Mouse (Mus musculus) cerebellum, postnatal 36 days (tissue): ENCODE results near the gene Ttll1.
"Not testable (repeated sequence)": the region's sequence is repeated elsewhere in the genome, so short reads cannot be mapped to it uniquely, and the experiment has no call there.

Source experiments
- DNase-seq, 2 experiments: peaks; one replicate each; pipeline ENCODE4 v3.0.0; 2021 to 2022; ENCODE audit warnings: mixed read lengths in 2 of 2

The Ttll1 gene

GRCm38 (mm10) chr15:83481236-83481780, 29.4 kb downstream of the Ttll1 start:
- no peak for DNase-seq

- no peak for DNase-seq
Measured at GRCm38 (mm10) chr15:83479818-83480217, 30.9 kb downstream of the Ttll1 start.

DNA sequence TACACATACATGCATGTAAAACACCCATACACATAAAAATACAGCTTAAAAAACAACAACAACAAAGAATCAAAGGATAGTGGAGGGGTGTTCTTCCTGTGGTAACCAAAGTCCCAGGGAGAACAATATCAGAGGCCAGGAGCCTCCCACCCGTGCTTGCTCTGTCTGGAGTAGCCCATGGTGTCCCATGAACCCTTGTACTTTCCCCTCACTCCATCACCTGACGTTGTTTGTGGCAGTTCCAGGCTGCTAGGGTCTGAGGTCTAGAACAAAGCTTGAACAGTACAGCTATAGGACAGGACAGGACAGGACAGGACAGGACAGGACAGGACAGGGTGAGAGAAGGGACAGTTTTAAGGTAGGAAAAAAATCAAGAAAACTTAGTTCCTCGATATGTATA, 32.6 kb downstream of the Ttll1 start:
- no peak for DNase-seq

DNA sequence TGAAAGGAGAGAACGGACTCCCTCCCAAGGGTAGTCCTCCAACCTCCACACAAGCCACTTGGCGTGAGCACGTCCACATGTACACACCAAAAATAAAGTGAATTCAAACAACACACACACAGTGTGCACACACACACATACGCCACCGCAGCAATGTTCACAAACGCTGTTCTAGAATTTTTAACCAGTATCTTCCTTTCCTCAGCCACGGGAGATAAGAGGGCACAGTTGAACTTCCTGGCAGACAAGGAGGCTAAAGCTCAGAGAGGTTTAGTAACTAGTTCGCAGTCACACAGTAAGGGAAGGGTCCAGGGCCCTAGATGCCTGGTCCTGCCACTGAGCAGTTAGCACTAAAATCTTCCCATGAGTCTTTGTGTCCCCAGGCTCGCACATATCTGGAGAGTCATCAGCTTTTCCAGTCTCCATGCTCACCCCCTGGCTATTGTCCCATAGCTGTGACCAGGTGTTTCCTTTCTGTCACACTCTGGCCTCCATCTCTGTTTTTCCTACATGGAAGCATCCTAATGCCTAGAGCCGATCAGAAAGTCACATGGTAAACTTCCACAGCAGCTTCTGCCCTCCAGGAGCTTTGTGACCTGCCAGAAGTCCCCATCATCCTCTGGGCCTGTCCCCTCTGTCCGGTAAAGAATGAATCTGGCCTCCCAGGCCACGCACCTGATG, 34.0 kb downstream of the Ttll1 start:
- DNase-seq = no peak

DNA sequence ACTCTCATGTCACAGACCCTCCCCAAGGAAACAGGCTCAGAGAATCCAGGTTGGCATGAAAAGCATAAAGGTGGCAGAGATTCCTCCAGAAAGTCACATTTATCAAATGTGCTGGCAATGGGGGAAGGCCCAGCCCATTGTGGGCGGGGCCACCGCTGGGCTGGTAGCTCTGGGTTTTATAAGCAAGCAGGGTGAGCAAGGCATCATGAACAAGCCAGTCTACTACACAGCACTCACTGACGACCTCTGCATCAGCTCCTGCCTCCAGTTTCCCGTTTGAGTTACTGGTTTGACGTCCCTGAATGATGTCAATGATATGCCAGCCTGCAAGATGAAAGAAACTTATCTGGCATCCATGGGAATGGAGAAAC, 36.2 kb downstream of the Ttll1 start:
- DNase-seq = no peak

GRCm38 (mm10) chr15:83473832-83474465, 36.7 kb downstream of the Ttll1 start:
- DNase-seq = no peak

- no peak for DNase-seq
Measured at GRCm38 (mm10) chr15:83473251-83473650, 37.4 kb downstream of the Ttll1 start.

GRCm38 (mm10) chr15:83471476-83471875, 39.2 kb downstream of the Ttll1 start:
- DNase-seq = no peak

DNA sequence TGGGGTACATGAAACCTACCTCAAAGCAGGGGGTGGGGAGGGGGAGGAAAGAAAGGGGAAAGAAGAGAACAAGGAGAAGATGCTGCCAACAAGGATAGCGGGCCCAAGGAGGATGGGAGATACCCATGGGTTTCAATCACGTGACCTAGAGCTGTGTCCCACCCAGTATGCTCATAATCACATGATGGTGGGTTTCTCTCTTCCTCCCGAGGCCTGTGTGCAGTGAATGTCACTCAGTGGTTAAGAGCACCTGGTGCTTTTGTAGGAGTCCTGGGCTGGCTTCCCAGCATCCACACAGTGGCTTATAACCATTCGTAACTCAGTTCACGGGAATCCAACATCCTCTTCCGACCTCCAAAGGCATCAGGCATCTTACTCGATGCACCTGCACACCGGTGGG, 40.2 kb downstream of the Ttll1 start:
- DNase-seq = no peak

GRCm38 (mm10) chr15:83469279-83469821, 41.3 kb downstream of the Ttll1 start:
- DNase-seq = no peak

GRCm38 (mm10) chr15:83467232-83467966, 43.3 kb downstream of the Ttll1 start:
- no peak for DNase-seq

DNA sequence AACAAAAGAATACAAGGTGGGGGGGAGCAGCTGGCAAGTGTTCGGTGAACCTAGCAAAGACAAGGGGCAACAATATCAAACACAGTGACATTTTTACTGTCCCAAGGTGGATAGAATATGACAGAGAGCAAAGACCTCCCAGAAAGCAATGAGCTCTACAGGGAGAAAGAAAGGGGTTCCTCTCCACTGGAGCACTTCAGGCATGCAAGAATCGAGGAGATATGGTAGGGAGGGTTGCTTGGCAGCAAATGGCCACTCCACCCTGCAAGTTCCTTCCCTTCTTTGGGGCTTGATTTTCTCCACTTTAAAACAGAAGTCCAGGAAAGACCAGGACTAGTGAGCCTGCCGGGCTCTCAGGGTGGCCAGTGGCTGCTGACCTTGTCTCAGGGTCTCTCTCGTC, 44.4 kb downstream of the Ttll1 start:
- DNase-seq = no peak

GRCm38 (mm10) chr15:83464905-83465650, 45.6 kb downstream of the Ttll1 start:
- DNase-seq = no peak

- DNase-seq = peak; percentile 82 to 87
Measured at GRCm38 (mm10) chr15:83464083-83464904, 46.4 kb downstream of the Ttll1 start, which contains the start of gene Pacsin2. Pacsin2 (minus strand) TSS chr15:83464606.

- no peak for DNase-seq
Measured at GRCm38 (mm10) chr15:83463369-83464082, 47.2 kb downstream of the Ttll1 start.

DNA sequence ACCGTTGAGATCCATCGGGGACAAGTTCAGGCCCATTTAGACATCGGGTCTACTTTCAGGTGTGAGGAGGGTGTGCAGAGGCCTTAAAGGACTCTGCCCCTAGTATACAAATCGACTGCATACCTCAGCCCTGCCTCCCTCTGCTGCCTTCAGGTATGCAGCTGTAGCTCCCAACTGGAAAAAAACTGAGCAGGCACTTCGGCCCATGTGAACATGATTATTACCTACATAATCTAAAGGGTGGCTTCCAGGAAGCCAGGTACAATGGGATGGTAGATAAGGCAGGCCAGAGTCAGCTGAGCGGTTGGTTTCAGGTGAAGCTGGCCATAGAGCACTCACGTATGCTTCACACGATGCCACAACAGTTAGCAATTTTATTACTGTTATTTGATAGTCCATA, 48.3 kb downstream of the Ttll1 start:
- not testable (repeated sequence) for DNase-seq

- DNase-seq = no peak
Measured at GRCm38 (mm10) chr15:83460891-83461290, 49.8 kb downstream of the Ttll1 start.

- DNase-seq = no peak
Measured at GRCm38 (mm10) chr15:83457541-83457940, 53.2 kb downstream of the Ttll1 start.

GRCm38 (mm10) chr15:83455637-83456036, 55.1 kb downstream of the Ttll1 start:
- no peak for DNase-seq

- no peak for DNase-seq
Measured at GRCm38 (mm10) chr15:83455034-83455433, 55.7 kb downstream of the Ttll1 start.

DNA sequence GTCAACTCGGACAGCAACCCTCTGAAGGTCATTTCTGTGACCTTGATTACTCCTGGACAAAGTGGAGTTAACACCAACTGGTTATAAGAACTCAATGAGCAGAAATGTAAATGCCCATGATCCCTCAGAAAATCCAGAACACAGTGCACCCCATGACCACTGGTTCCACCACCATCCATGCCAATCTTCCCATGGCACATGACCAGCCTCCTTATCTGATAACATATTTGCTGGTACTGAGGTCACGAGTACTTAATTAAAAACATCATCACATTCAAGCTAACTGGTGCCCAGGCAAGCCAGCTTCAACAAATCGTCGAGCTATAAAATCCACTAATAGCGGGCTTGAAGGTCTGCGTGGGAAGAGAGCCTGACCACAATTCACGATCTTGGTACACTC, 56.3 kb downstream of the Ttll1 start:
- no peak for DNase-seq
